Mouse (Mus musculus): ENCODE results near the gene Gm20605. TPM values are rescaled to one million over a fixed set of nuclear protein-coding genes. Genes with fewer than 3 reads are reported as not detected.

Gm20605 gene
- total and polyA plus RNA-seq, 2 experiments from 2014 or later, result 2.4 to 6.1 TPM

DNA sequence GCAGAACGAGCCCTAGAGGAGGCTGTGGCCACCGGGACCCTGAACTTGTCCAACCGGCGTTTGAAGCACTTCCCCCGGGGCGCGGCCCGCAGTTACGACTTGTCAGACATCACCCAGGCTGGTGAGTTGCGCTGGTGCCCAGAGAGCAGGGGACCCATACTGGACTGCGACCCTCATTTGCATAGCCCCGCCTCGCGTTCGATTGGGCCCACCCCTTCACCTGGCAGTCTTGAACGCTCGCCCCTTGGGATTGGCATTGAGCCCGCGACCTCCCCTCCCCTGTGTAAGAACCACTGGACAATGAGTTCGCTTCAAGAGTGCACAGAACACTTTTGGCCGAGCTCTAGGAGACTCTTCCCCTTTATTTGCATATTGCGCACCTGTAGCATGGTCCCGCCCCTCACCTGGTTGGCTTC, 339 bp downstream of the Gm20605 start:
- Histone ChIP-seq H3K4me2 (ENCODE audit: low read depth) (peak overlapping the region; percentile 90), H3K9me3 (ENCODE audit: low read length) (no peaks in the 10 kb centered on the region), H3K27me3 (ENCODE audit: insufficient read depth, low read length) (no peaks in the 10 kb centered on the region), H3K27ac (ENCODE audit: low read depth, low read length) (peak overlapping the region; percentile 74), H3K9ac (peak overlapping the region; percentile 75), H3K36me3 (ENCODE audit: insufficient read depth) (peaks cover 8% of the 10 kb centered on the region; the same call in 1 of the 2 replicates), H3K4me3 (ENCODE audit: low read depth, low read length) (peak overlapping the region; percentile 90), H3K4me1 (ENCODE audit: insufficient read depth) (peaks cover 14% of the 10 kb centered on the region)
- ATAC-seq (no peak), DNase-seq (no peak)
- no peak for TF ChIP-seq CTCF (IDR thresholded peaks at IDR 0.05; ENCODE audit: low read depth)
- WGBS, result under 1% methylated on average over 23 of the region's 23 CpGs

DNA sequence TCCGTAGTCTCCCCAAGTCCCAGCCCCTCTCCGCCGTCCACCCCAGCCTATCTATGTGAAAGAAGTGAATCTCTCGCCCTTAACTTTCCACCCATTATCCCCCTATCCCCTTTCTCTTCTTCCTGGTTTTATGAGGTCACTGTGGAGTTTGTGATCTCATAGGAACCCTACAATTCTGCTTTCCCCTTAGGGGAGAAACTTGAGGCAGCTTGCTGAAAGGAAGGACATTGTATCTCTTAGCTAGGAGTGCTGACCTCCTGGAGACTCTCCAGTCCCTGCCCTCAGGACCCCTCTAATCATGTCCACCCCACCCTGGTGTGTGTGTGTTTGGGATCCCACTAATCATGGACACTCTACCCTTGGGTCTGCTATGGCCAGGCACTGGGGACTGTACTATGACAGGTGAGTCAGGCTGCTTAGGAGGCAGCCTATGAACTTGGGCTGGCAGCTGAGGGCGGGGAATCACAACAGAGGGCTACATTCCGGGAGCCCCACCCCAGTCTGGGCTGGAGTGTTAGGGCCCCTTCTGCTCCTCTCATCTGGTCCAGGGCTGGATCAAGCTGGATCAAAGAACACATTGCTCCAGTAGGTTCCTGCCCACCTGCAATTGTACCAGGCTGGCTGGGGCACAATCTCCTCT, 1.1 kb downstream of the Gm20605 start:
- Histone ChIP-seq H3K4me3 (ENCODE audit: low read depth, low read length) (peak overlapping the region; percentile 90), H3K27ac (ENCODE audit: low read depth, low read length) (no peak overlapping the region), H3K4me1 (ENCODE audit: insufficient read depth) (peaks cover 14% of the 10 kb centered on the region), H3K9me3 (ENCODE audit: low read length) (no peaks in the 10 kb centered on the region), H3K27me3 (ENCODE audit: insufficient read depth, low read length) (no peaks in the 10 kb centered on the region), H3K9ac (peak overlapping the region; percentile 75), H3K36me3 (ENCODE audit: insufficient read depth) (peaks cover 8% of the 10 kb centered on the region; the same call in 1 of the 2 replicates), H3K4me2 (ENCODE audit: low read depth) (peak overlapping the region; percentile 90)
- WGBS, result 31% methylated on average over 6 of the region's 6 CpGs
- ATAC-seq (no peak), DNase-seq (no peak)
- TF ChIP-seq CTCF (IDR thresholded peaks at IDR 0.05; ENCODE audit: low read depth), result no peak

DNA sequence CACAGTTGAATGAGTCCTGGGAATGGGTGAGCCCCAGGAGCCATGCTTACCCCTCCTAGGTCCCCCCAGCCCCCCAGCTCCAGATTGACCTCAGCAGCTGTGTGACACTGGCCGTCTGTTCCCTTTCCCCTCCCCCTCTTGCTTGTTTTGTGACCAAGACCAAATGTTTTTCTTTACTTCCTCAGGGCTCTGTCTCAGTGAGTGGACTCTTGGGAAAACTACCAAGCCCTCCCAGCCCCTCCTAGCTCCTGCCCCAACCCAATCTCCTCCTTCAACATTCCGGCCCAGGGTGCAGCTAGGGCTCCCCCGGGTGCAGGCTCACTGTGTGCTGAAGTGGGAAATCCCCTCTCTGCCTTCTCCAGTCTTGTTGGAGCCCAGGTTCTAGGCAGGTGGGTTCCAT, 1.6 kb downstream of the Gm20605 start:
- Histone ChIP-seq H3K4me3 (ENCODE audit: low read depth, low read length) (no peak overlapping the region), H3K9me3 (ENCODE audit: low read length) (no peaks in the 10 kb centered on the region), H3K9ac (no peak overlapping the region), H3K27me3 (ENCODE audit: insufficient read depth, low read length) (no peaks in the 10 kb centered on the region), H3K27ac (ENCODE audit: low read depth, low read length) (0 out of 2 replicates have a peak overlapping the region, but pooled peaks have one; percentile 21), H3K4me2 (ENCODE audit: low read depth) (peak overlapping the region; percentile 90), H3K4me1 (ENCODE audit: insufficient read depth) (peaks cover 14% of the 10 kb centered on the region), H3K36me3 (ENCODE audit: insufficient read depth) (peaks cover 13% of the 10 kb centered on the region)
- DNase-seq, result no peak
- no peak for TF ChIP-seq CTCF (IDR thresholded peaks at IDR 0.05; ENCODE audit: low read depth)
- no peak for ATAC-seq
- WGBS, result 52% methylated on average over 3 of the region's 3 CpGs

DNA sequence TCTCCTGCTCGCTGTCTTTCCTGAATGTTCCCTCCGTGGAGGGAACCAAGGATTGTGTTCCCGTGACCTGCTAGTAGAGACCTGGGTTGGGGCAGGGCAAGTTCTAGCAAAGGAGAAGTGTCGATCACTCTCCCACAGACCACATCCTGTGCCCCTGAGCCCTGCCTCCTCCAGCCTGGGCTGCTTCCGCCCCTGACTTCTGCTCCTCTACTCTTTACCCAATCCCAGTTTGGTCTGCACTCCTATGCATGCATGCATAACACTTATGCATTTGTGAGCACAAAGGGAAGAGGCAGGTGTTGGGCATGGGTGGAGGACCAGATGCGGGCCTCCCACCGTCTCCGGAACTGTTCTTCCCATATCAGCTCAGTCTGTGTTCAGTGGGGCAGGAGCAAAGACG, 2.2 kb downstream of the Gm20605 start:
- no peaks in the 10 kb centered on the region for H3K9me3 ChIP-seq (ENCODE audit: low read length)
- H3K4me2 ChIP-seq (ENCODE audit: low read depth), result no peak overlapping the region
- TF ChIP-seq CTCF (IDR thresholded peaks at IDR 0.05; ENCODE audit: low read depth), result no peak
- no peak overlapping the region for H3K4me3 ChIP-seq (ENCODE audit: low read depth, low read length)
- DNase-seq (no peak), ATAC-seq (no peak)
- H3K27me3 ChIP-seq (ENCODE audit: insufficient read depth, low read length), result no peaks in the 10 kb centered on the region
- WGBS, result 77% methylated on average over 9 of the region's 9 CpGs
- peaks cover 19% of the 10 kb centered on the region for H3K36me3 ChIP-seq (ENCODE audit: insufficient read depth)
- H3K9ac ChIP-seq, result no peak overlapping the region
- H3K27ac ChIP-seq (ENCODE audit: low read depth, low read length), result 0 out of 2 replicates have a peak overlapping the region, but pooled peaks have one; percentile 21
- H3K4me1 ChIP-seq (ENCODE audit: insufficient read depth), result peaks cover 14% of the 10 kb centered on the region

DNA sequence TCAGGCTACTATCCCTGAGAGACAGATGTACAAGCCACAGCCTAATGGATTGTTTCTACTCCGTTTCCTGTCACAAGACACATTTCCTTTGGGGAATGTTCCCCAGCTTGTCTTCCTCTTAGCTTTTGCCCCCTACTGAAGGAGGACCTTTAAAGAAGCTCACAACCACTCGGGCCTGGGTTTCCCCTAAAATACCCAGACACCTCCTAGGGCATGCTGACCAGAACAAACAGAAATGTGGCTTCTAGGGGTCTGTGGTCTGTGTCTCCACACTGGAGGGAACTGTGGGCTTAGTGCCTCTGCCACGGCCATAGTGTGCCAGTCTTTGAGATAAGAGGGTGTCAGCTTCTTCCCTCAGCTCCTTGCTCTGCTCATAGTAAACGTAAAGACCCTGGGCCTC, 2.6 kb downstream of the Gm20605 start:
- Histone ChIP-seq H3K27me3 (ENCODE audit: insufficient read depth, low read length) (no peaks in the 10 kb centered on the region), H3K36me3 (ENCODE audit: insufficient read depth) (peaks cover 23% of the 10 kb centered on the region), H3K4me1 (ENCODE audit: insufficient read depth) (peaks cover 14% of the 10 kb centered on the region), H3K9ac (no peak overlapping the region), H3K4me2 (ENCODE audit: low read depth) (no peak overlapping the region), H3K4me3 (ENCODE audit: low read depth, low read length) (no peak overlapping the region), H3K27ac (ENCODE audit: low read depth, low read length) (no peak overlapping the region), H3K9me3 (ENCODE audit: low read length) (no peaks in the 10 kb centered on the region)
- no peak for DNase-seq
- no peak for ATAC-seq
- TF ChIP-seq CTCF (IDR thresholded peaks at IDR 0.05; ENCODE audit: low read depth), result no peak
- 88% methylated on average over 4 of the region's 4 CpGs for WGBS

DNA sequence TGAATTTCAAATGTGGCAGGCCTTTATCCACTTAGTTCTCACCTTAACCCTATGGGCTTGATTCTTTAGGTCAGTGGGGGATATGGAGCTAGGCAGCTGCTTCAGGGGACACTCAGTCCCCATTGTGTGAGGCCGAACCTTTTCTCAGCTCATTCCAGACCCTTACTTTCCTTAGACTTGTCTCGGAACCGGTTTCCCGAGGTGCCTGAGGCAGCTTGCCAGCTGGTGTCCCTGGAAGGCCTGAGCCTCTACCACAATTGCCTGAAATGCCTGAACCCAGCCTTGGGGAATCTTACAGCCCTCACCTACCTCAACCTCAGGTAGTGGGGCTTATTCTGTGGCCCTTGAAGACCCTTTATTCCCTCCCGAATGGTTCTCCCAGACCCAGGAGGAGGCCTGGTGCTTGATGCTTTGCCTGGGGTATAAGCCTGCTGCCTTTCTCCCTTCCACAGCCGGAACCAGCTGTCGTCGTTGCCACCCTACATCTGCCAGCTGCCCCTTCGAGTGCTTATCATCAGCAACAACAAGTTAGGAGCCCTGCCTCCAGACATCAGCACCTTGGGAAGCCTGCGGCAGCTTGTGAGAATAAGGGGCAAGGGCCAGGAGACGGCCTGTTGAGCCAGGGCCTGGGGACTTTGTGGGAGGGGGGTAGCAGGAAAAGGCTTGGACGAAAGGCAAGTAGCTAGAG, 4.6 kb downstream of the Gm20605 start:
- DNase-seq (no peak), ATAC-seq (no peak)
- Histone ChIP-seq H3K9ac (no peak overlapping the region), H3K27ac (ENCODE audit: low read depth, low read length) (no peak overlapping the region), H3K4me2 (ENCODE audit: low read depth) (no peak overlapping the region), H3K36me3 (ENCODE audit: insufficient read depth) (peaks cover 43% of the 10 kb centered on the region), H3K4me1 (ENCODE audit: insufficient read depth) (peaks cover 9% of the 10 kb centered on the region), H3K4me3 (ENCODE audit: low read depth, low read length) (no peak overlapping the region), H3K27me3 (ENCODE audit: insufficient read depth, low read length) (no peaks in the 10 kb centered on the region), H3K9me3 (ENCODE audit: low read length) (no peaks in the 10 kb centered on the region)
- TF ChIP-seq CTCF (IDR thresholded peaks at IDR 0.05; ENCODE audit: low read depth), result no peak
- 83% methylated on average over 12 of the region's 12 CpGs for WGBS

DNA sequence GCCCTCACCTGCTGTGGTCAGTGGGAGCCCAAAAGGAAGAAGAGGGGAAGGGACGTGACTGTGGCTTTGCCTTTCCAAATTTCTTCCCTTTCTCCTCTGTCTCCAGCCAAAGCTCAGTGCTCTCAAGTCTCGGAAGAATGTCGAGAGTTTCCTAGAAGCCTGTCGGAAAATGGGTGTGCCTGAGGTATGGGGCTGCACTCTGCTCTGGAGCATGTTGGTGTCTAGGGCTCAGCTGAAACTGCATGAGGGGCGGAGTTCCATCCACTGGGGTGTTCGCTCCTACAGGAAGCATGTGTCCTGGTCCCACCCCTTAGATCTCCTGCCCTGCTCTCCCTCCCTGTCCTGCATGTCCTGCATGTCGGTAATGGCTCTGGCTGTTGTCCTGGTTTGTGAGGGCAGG, 10.5 kb downstream of the Gm20605 start:
- Histone ChIP-seq H3K4me3 (ENCODE audit: low read depth, low read length) (no peak overlapping the region), H3K36me3 (ENCODE audit: insufficient read depth) (peaks cover 59% of the 10 kb centered on the region), H3K4me1 (ENCODE audit: insufficient read depth) (no peaks in the 10 kb centered on the region), H3K9me3 (ENCODE audit: low read length) (no peaks in the 10 kb centered on the region), H3K4me2 (ENCODE audit: low read depth) (no peak overlapping the region), H3K27me3 (ENCODE audit: insufficient read depth, low read length) (no peaks in the 10 kb centered on the region; the same call in none of the 2 replicates), H3K9ac (no peak overlapping the region), H3K27ac (ENCODE audit: low read depth, low read length) (no peak overlapping the region)
- TF ChIP-seq CTCF (IDR thresholded peaks at IDR 0.05; ENCODE audit: low read depth), result no peak
- 86% methylated on average over 7 of the region's 7 CpGs for WGBS
- ATAC-seq, result no peak
- DNase-seq, result no peak

Measured in forebrain, postnatal 0 days (tissue).